Mouse (Mus musculus) heart, adult 2 months (tissue): Measurements from ENCODE around the gene Zfhx2.

ENCODE experiments used
- CTCF ChIP-seq: fragments of 200-600 bp; IDR thresholded peaks from 2 replicates; pipeline ENCODE4 v1.8.1; 2022; ENCODE audit warnings: antibody characterized with exemption, mild to moderate bottlenecking, moderate library complexity
- POLR2A ChIP-seq: fragments of 200-500 bp; IDR thresholded peaks from 2 replicates; pipeline ENCODE4 v1.6.1; 2011; ENCODE audit warnings: mild to moderate bottlenecking, low read depth, low read length, control low read depth; ENCODE audit not compliant: insufficient read depth

- TF ChIP-seq CTCF (no peak), POLR2A (no peak)
Measured at GRCm38 (mm10) chr14:55122359-55122758, 30.2 kb upstream of the Zfhx2 start.
